Mouse (Mus musculus): ENCODE data around the gene Exosc10.

DNA sequence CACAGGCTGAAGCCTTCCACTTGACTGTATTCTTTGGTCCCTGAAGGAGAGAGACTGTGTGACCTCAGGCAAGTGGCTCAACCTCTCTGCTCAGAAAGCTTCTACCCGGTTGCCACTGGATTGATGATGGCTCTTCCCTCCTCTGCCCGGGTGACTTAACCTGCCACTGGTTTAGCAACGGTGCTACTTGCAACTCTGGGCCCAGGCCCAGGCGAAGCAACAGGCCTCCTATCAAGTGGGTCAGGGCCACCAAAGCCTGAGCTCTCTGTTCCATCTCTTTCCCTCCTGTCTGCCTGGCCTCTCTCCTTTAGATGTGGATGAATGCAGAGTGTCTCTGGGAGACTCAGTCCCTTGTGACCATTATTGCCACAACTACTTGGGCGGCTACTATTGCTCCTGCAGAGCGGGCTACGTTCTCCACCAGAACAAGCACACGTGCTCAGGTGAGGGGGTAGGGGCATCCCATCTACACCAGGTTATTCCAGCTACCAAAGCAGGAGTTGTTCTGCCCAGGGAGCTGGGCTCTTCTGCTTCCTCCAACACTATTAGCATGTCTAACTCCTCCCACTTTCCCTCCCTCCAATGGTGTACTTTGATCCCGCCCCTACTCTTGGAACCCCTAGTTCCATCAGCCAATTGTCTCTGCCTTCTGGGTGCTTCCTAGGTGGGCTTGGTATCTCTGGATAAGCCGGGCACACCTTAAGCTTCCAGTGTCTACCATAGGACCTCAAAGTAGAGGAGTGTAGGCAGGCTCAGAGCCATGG lies 45.3 kb downstream of the Exosc10 start:
- TF ChIP-seq CTCF (IDR thresholded peaks at IDR 0.05; ENCODE audit: extremely low read depth, insufficient read depth, insufficient read length, insufficient replicate concordance) (no peak), POLR2A (IDR thresholded peaks at IDR 0.05; ENCODE audit: low read depth, low read length) (no peak)
